In the genomic region with DNA sequence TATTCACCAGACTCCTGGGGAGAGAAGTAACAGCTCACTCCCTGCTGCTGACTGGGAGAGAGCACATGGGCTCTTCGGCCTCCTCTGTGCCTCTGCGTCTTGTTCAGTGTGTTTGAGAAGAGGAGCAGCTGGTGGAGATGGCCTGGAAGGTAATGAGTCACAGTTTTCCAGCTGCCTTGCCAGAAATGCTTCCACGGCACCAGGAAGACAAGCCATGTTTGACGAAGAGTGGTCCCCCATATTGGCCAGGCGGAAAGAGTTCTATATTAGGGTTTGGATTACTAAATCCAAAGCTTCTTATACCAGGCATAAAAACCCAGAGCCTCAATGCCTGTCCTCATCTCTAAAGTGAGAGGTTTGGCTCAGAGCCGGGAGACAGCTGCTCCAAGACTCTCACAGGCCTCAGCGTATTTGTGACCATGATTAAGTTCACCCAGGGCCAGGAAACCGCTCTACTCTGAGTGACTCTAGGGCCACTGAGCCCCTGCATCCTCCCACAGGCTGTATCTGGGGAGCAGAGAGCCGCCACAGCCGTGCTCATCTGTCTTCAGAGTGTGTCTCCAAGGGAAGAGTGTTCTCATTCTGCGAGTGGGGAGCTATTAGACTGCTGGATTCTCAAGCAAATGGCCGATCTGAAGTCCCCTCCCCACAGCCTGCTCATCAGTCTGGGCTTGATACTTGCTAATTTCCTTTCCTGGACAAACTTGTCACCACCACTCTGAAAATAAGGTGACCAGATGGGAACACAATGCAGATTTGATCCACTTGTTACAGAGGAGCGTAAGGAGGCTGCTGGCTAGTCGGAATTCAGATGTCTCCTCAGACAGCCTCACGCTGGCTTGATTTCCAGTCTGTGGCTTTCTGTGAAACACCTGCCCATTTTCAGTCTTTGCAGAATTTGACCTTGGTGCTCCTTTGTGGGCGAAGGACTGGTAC, we compare ENCODE assay signal across 9 mouse cellular contexts.
DNase-seq lines count a peak whose midpoint lies in the region; ATAC-seq and TF ChIP-seq lines count a peak whose summit lies in the region.
"Had no signal": no experiment of that assay in that cellular context is flagged by ENCODE, and none has a peak within 500 bp of the region (broad histone marks: within the 10 kb centered on the region; RNA-seq: fewer than 3 reads in every experiment).

No protein-coding gene starts in this region.

- no peaks in the 10 kb centered on the region for H3K36me3 ChIP-seq in limb, embryonic 14.5 days (ENCODE audit: control insufficient read depth, insufficient read depth, low read length)
- H3K36me3 ChIP-seq in limb, embryonic 10.5 days, result no peaks in the 10 kb centered on the region
- H3K36me3 ChIP-seq in forebrain, embryonic 13.5 days (ENCODE audit: poor library complexity, severe bottlenecking), result no peaks in the 10 kb centered on the region
- no peaks in the 10 kb centered on the region for H3K36me3 ChIP-seq in hindbrain, embryonic 12.5 days
- H3K36me3 ChIP-seq: embryonic facial prominence, embryonic 13.5 days had no signal

- no peak overlapping the region for H3K4me2 ChIP-seq in limb, embryonic 14.5 days (replicated peaks; ENCODE audit: low read depth, low read length, severe bottlenecking)
- no peak overlapping the region for H3K4me2 ChIP-seq in forebrain, embryonic 13.5 days
- no peak overlapping the region for H3K4me2 ChIP-seq in hindbrain, embryonic 12.5 days (replicated peaks)
- H3K4me2 ChIP-seq: embryonic facial prominence, embryonic 13.5 days had no signal

- no peak overlapping the region for H3K4me3 ChIP-seq in limb, embryonic 14.5 days (replicated peaks; ENCODE audit: low read length)
- H3K4me3 ChIP-seq in limb, embryonic 10.5 days, result no peak overlapping the region
- H3K4me3 ChIP-seq in forebrain, embryonic 13.5 days, result no peak overlapping the region
- no peak overlapping the region for H3K4me3 ChIP-seq in hindbrain, embryonic 12.5 days
- H3K4me3 ChIP-seq: embryonic facial prominence, embryonic 13.5 days had no signal

- 0 out of 2 replicates have a peak, but pooled peaks have one; percentile 15 for ATAC-seq in limb, embryonic 14.5 days (ENCODE audit: low FRiP score, low read depth)
- ATAC-seq in forebrain, embryonic 13.5 days, result peak; percentile 47
- ATAC-seq in hindbrain, embryonic 12.5 days (ENCODE audit: low FRiP score), result peak; percentile 46; the same call in 1 of the 2 replicates

- no peak overlapping the region for H3K27ac ChIP-seq in limb, embryonic 14.5 days (replicated peaks; ENCODE audit: low read depth, low read length)
- H3K27ac ChIP-seq in limb, embryonic 10.5 days, result no peak overlapping the region
- H3K27ac ChIP-seq in forebrain, embryonic 13.5 days, result peak overlapping the region; percentile 65
- 0 out of 2 replicates have a peak overlapping the region, but pooled peaks have one; percentile 2 for H3K27ac ChIP-seq in hindbrain, embryonic 12.5 days
- H3K27ac ChIP-seq: embryonic facial prominence, embryonic 13.5 days had no signal

- 67% methylated on average over 16 of the region's 16 CpGs for WGBS in limb, embryonic 14.5 days
- WGBS in limb, embryonic 10.5 days, result 80% methylated on average over 16 of the region's 16 CpGs
- 66% methylated on average over 16 of the region's 16 CpGs for WGBS in forebrain, embryonic 13.5 days
- WGBS in hindbrain, embryonic 12.5 days, result 62% methylated on average over 16 of the region's 16 CpGs

- no peak for DNase-seq in limb, embryonic 14.5 days (ENCODE audit: low spot score)
- DNase-seq in limb, embryonic 10.5 days (ENCODE audit: low spot score), result no peak
- peak; percentile 75 for DNase-seq in lung, postnatal 25 days (ENCODE audit: low spot score)
- DNase-seq in telencephalon, adult 2 months (ENCODE audit: low read depth, low spot score), result peak; percentile 90
- DNase-seq in embryo, embryonic 10 days (ENCODE audit: low spot score), result no peak
- no peak for DNase-seq in kidney, adult 9 months

- no peaks in the 10 kb centered on the region for H3K4me1 ChIP-seq in limb, embryonic 14.5 days (ENCODE audit: control insufficient read depth, insufficient read depth, low read length)
- H3K4me1 ChIP-seq in limb, embryonic 10.5 days, result no peaks in the 10 kb centered on the region
- peaks cover 44% of the 10 kb centered on the region for H3K4me1 ChIP-seq in forebrain, embryonic 13.5 days
- H3K4me1 ChIP-seq in hindbrain, embryonic 12.5 days, result peaks cover 17% of the 10 kb centered on the region
- H3K4me1 ChIP-seq: embryonic facial prominence, embryonic 13.5 days had no signal

- TF ChIP-seq POLR2A in limb, embryonic 14.5 days (IDR thresholded peaks at IDR 0.05; ENCODE audit: borderline replicate concordance, extremely low read depth, insufficient read depth, insufficient read length), result no peak

- no peak overlapping the region for H3K9ac ChIP-seq in limb, embryonic 14.5 days (ENCODE audit: low read depth, low read length, severe bottlenecking)
- H3K9ac ChIP-seq in forebrain, embryonic 13.5 days, result no peak overlapping the region; the same call in 1 of the 2 replicates
- no peak overlapping the region for H3K9ac ChIP-seq in hindbrain, embryonic 12.5 days
- H3K9ac ChIP-seq: embryonic facial prominence, embryonic 13.5 days had no signal

- no peaks in the 10 kb centered on the region for H3K9me3 ChIP-seq in limb, embryonic 14.5 days (ENCODE audit: control insufficient read depth, low read length)
- no peaks in the 10 kb centered on the region for H3K9me3 ChIP-seq in limb, embryonic 10.5 days (replicated peaks)
- H3K9me3 ChIP-seq in forebrain, embryonic 13.5 days (replicated peaks), result no peaks in the 10 kb centered on the region
- H3K9me3 ChIP-seq in hindbrain, embryonic 12.5 days (replicated peaks), result no peaks in the 10 kb centered on the region
- H3K9me3 ChIP-seq: embryonic facial prominence, embryonic 13.5 days had no signal

- H3K27me3 ChIP-seq in limb, embryonic 14.5 days (ENCODE audit: control insufficient read depth, insufficient read depth, low read length), result no peaks in the 10 kb centered on the region
- H3K27me3 ChIP-seq in limb, embryonic 10.5 days (ENCODE audit: low read depth, poor library complexity, severe bottlenecking), result no peaks in the 10 kb centered on the region
- no peaks in the 10 kb centered on the region for H3K27me3 ChIP-seq in forebrain, embryonic 13.5 days
- H3K27me3 ChIP-seq in hindbrain, embryonic 12.5 days, result no peaks in the 10 kb centered on the region
- H3K27me3 ChIP-seq: embryonic facial prominence, embryonic 13.5 days had no signal

Comparison
In these comparisons a context has a peak if more than half of its experiments do, and no peak if none do; other contexts are left out.
1. DNase-seq: peak in lung, postnatal 25 days (single experiment) and telencephalon, adult 2 months (single experiment); none in limb, embryonic 14.5 days (single experiment), limb, embryonic 10.5 days (single experiment), embryo, embryonic 10 days (single experiment) and kidney, adult 9 months (single experiment).
2. H3K27ac ChIP-seq: peak in forebrain, embryonic 13.5 days (single experiment) and hindbrain, embryonic 12.5 days (single experiment); none in limb, embryonic 14.5 days (single experiment) and limb, embryonic 10.5 days (single experiment).
3. Peak in every context shown above with its lines, with median percentiles within 50 percentile points of each other: ATAC-seq.